ENCODE assay signal across 8 mouse cellular contexts in genomic region chr5:120649374-120649933, GRCm38 (mm10). TPM values are rescaled to one million over a fixed set of nuclear protein-coding genes. Genes with fewer than 3 reads are reported as not detected.
DNase-seq lines count a peak whose midpoint lies in the region; ATAC-seq and TF ChIP-seq lines count a peak whose summit lies in the region.

No protein-coding gene starts in this region.

- H3K27ac ChIP-seq in kidney, embryonic 14.5 days (ENCODE audit: low read depth, low read length): no peak overlapping the region
- no peak overlapping the region for H3K27ac ChIP-seq in ES-E14 (ENCODE audit: insufficient read depth, low read depth, low read length, poor library complexity, severe bottlenecking)
- H3K27ac ChIP-seq in embryonic facial prominence, embryonic 14.5 days (replicated peaks; ENCODE audit: low read depth, low read length): no peak overlapping the region
- H3K27ac ChIP-seq in limb, embryonic 12.5 days: no peak overlapping the region

- H3K27me3 ChIP-seq in kidney, embryonic 14.5 days (ENCODE audit: control insufficient read depth, insufficient read depth, low read length): peaks cover 28% of the 10 kb centered on the region
- peaks cover 49% of the 10 kb centered on the region for H3K27me3 ChIP-seq in embryonic facial prominence, embryonic 14.5 days (replicated peaks; ENCODE audit: control insufficient read depth, insufficient read depth, low read length)
- peaks cover 81% of the 10 kb centered on the region for H3K27me3 ChIP-seq in limb, embryonic 12.5 days

- H3K4me3 ChIP-seq in kidney, embryonic 14.5 days (ENCODE audit: low read length): peak overlapping the region; percentile 28
- H3K4me3 ChIP-seq in ES-E14 (ENCODE audit: insufficient read depth in 1 of 2, low read depth in 1 of 2, low read length in 2 of 2, poor library complexity in 1 of 2, severe bottlenecking in 1 of 2): peak overlapping the region; percentile 71 to 75
- peak overlapping the region; percentile 25 for H3K4me3 ChIP-seq in embryonic facial prominence, embryonic 14.5 days (ENCODE audit: low read depth, low read length)
- peak overlapping the region; percentile 24 for H3K4me3 ChIP-seq in limb, embryonic 12.5 days (replicated peaks)

- peaks cover 10% of the 10 kb centered on the region for H3K4me1 ChIP-seq in kidney, embryonic 14.5 days (ENCODE audit: control insufficient read depth, insufficient read depth, low read length)
- peaks cover 0 to 15% of the 10 kb centered on the region in 2 experiments; a peak in 1 of 4 replicates for H3K4me1 ChIP-seq in ES-E14 (ENCODE audit: control insufficient read depth in 2 of 2, insufficient read depth in 2 of 2, low read length in 2 of 2, poor library complexity in 1 of 2)
- no peaks in the 10 kb centered on the region for H3K4me1 ChIP-seq in embryonic facial prominence, embryonic 14.5 days (ENCODE audit: control insufficient read depth, insufficient read depth, low read length)
- peaks cover 10% of the 10 kb centered on the region for H3K4me1 ChIP-seq in limb, embryonic 12.5 days (replicated peaks)

- H3K9me3 ChIP-seq in kidney, embryonic 14.5 days (ENCODE audit: control insufficient read depth, low read length): no peaks in the 10 kb centered on the region
- H3K9me3 ChIP-seq in ES-E14 (ENCODE audit: control insufficient read depth, insufficient read depth, low read depth, low read length): no peaks in the 10 kb centered on the region
- H3K9me3 ChIP-seq in embryonic facial prominence, embryonic 14.5 days (ENCODE audit: control insufficient read depth, low read length): no peaks in the 10 kb centered on the region
- H3K9me3 ChIP-seq in limb, embryonic 12.5 days: no peaks in the 10 kb centered on the region

- H3K36me3 ChIP-seq in kidney, embryonic 14.5 days (ENCODE audit: control insufficient read depth, insufficient read depth, low read length): no peaks in the 10 kb centered on the region
- no peaks in the 10 kb centered on the region for H3K36me3 ChIP-seq in ES-E14 (ENCODE audit: control insufficient read depth, insufficient read depth, low read length, poor library complexity, severe bottlenecking)
- no peaks in the 10 kb centered on the region for H3K36me3 ChIP-seq in embryonic facial prominence, embryonic 14.5 days (ENCODE audit: control insufficient read depth, insufficient read depth, low read length)
- no peaks in the 10 kb centered on the region for H3K36me3 ChIP-seq in limb, embryonic 12.5 days

- in situ Hi-C loops in ES-E14 (cut with MboI; ENCODE audit: low sequenced_read_pairs in 2 of 2, unreplicated experiment in 2 of 2): no loop called here

- H3K9ac ChIP-seq in kidney, embryonic 14.5 days (ENCODE audit: low read depth, low read length): peak overlapping the region; percentile 31; the same call in 1 of the 2 replicates
- H3K9ac ChIP-seq in ES-E14 (ENCODE audit: insufficient read depth, low read depth, low read length, poor library complexity, severe bottlenecking): peak overlapping the region; percentile 58
- no peak overlapping the region for H3K9ac ChIP-seq in embryonic facial prominence, embryonic 14.5 days (ENCODE audit: low read depth, low read length)
- no peak overlapping the region for H3K9ac ChIP-seq in limb, embryonic 12.5 days (replicated peaks)

- peak overlapping the region; percentile 42 for H3K4me2 ChIP-seq in kidney, embryonic 14.5 days (replicated peaks; ENCODE audit: low read depth, low read length)
- peak overlapping the region; percentile 50 for H3K4me2 ChIP-seq in embryonic facial prominence, embryonic 14.5 days (ENCODE audit: low read depth, low read length)
- peak overlapping the region; percentile 47 for H3K4me2 ChIP-seq in limb, embryonic 12.5 days

- ATAC-seq in kidney, embryonic 14.5 days (ENCODE audit: low FRiP score, low TSS enrichment): peak; percentile 41
- peak; percentile 26; the same call in 1 of the 2 replicates for ATAC-seq in embryonic facial prominence, embryonic 14.5 days (ENCODE audit: low read depth)
- ATAC-seq in limb, embryonic 12.5 days (ENCODE audit: insufficient number of reproducible peaks, insufficient read depth, low FRiP score, low TSS enrichment, low read depth): peak; percentile 39; the same call in 1 of the 2 replicates

- DNase-seq in kidney, postnatal 14 days: no peak
- DNase-seq in ES-E14 (ENCODE audit: low read depth, low spot score): no peak
- no peak for DNase-seq in embryonic facial prominence, embryonic 14.5 days (ENCODE audit: low spot score)
- DNase-seq in spleen, postnatal 10 days (ENCODE audit: low spot score in 2 of 2): peak; percentile 39 to 50
- no peak for DNase-seq in gastrocnemius, adult 18-20 months (ENCODE audit: low spot score)
- DNase-seq in yolk sac, embryonic 10.5 days (ENCODE audit: low spot score): no peak

- 3% methylated on average over 21 of the region's 21 CpGs for WGBS in kidney, embryonic 14.5 days
- 2% methylated on average over 14 of the region's 21 CpGs for WGBS in embryonic facial prominence, embryonic 14.5 days
- WGBS in limb, embryonic 12.5 days: 7% methylated on average over 21 of the region's 21 CpGs

TF ChIP-seq in ES-E14, 5 proteins besides CTCF, POLR2A, EP300 and RAD21:
- TF ChIP-seq CHD2 (IDR thresholded peaks at IDR 0.05; ENCODE audit: low read depth, low read length) (no peak), HCFC1 (IDR thresholded peaks at IDR 0.05; ENCODE audit: borderline replicate concordance, insufficient read depth, low read length) (no peak), ZNF384 (IDR thresholded peaks at IDR 0.05; ENCODE audit: low read depth, low read length) (no peak), MAFK (IDR thresholded peaks at IDR 0.05; ENCODE audit: insufficient read depth, low read depth, low read length) (no peak), ZC3H11A (IDR thresholded peaks at IDR 0.05; ENCODE audit: borderline replicate concordance, low read depth, low read length) (no peak)

RNA-seq across cellular contexts. Expression of gene Rasal1, which starts 0.8 kb away (rescaled TPM):
- polyA plus RNA-seq in kidney, embryonic 14.5 days (2014; fragmentation: Nextera tagmentation; extraction: Ambion mirVana): 0.23 and 0.31 TPM in 2 replicates
- 3.5 and 6.9 TPM in 2 replicates for total RNA-seq in ES-E14 (2012; rRNA removed)
- 0.50 and 1.4 TPM in 2 replicates for polyA plus RNA-seq in embryonic facial prominence, embryonic 14.5 days (2014; fragmentation: Nextera tagmentation; extraction: Ambion mirVana)
- 0.24 and 0.86 TPM in 2 replicates for polyA plus RNA-seq in limb, embryonic 12.5 days (2016; fragmentation: Nextera tagmentation; extraction: Ambion mirVana)
- total RNA-seq in gastrocnemius, adult 18-20 months (2021): not detected

RNA-seq across cellular contexts. Expression of gene Cfap73, which starts 15.4 kb away (rescaled TPM):
- not detected in 2 replicates for polyA plus RNA-seq in kidney, embryonic 14.5 days (2014; fragmentation: Nextera tagmentation; extraction: Ambion mirVana)
- not detected in 2 replicates for total RNA-seq in ES-E14 (2012; rRNA removed)
- polyA plus RNA-seq in embryonic facial prominence, embryonic 14.5 days (2014; fragmentation: Nextera tagmentation; extraction: Ambion mirVana): 1.0 TPM in 1 of 2 replicates, not detected in the other
- not detected in 2 replicates for polyA plus RNA-seq in limb, embryonic 12.5 days (2016; fragmentation: Nextera tagmentation; extraction: Ambion mirVana)
- total RNA-seq in gastrocnemius, adult 18-20 months (2021): not detected

RNA-seq across cellular contexts. Expression of gene Ddx54, which starts 36.9 kb away (rescaled TPM):
- 22.3 and 37.7 TPM in 2 replicates for polyA plus RNA-seq in kidney, embryonic 14.5 days (2014; fragmentation: Nextera tagmentation; extraction: Ambion mirVana)
- 90.7 and 108 TPM in 2 replicates for total RNA-seq in ES-E14 (2012; rRNA removed)
- polyA plus RNA-seq in embryonic facial prominence, embryonic 14.5 days (2014; fragmentation: Nextera tagmentation; extraction: Ambion mirVana): 28.2 and 36.4 TPM in 2 replicates
- 48.8 and 50.3 TPM in 2 replicates for polyA plus RNA-seq in limb, embryonic 12.5 days (2016; fragmentation: Nextera tagmentation; extraction: Ambion mirVana)
- 10 to 100 TPM; 15.8 to 15.9 TPM for total RNA-seq in gastrocnemius, adult 18-20 months (2021)

RNA-seq across cellular contexts. Expression of gene Rita1, which starts 37.1 kb away (rescaled TPM):
- polyA plus RNA-seq in kidney, embryonic 14.5 days (2014; fragmentation: Nextera tagmentation; extraction: Ambion mirVana): 10.4 and 11.1 TPM in 2 replicates
- 20.6 and 23.7 TPM in 2 replicates for total RNA-seq in ES-E14 (2012; rRNA removed)
- 9.9 and 11.4 TPM in 2 replicates for polyA plus RNA-seq in embryonic facial prominence, embryonic 14.5 days (2014; fragmentation: Nextera tagmentation; extraction: Ambion mirVana)
- polyA plus RNA-seq in limb, embryonic 12.5 days (2016; fragmentation: Nextera tagmentation; extraction: Ambion mirVana): 16.9 and 19.1 TPM in 2 replicates
- total RNA-seq in gastrocnemius, adult 18-20 months (2021): 1 to 10 TPM; 7.0 to 7.5 TPM

Comparison
In these comparisons a context has a peak if more than half of its experiments do, and no peak if none do; other contexts are left out.
1. H3K9ac ChIP-seq: peak in kidney, embryonic 14.5 days (single experiment) and ES-E14 (single experiment); none in embryonic facial prominence, embryonic 14.5 days (single experiment) and limb, embryonic 12.5 days (single experiment).
2. DNase-seq: peak in spleen, postnatal 10 days (2 of 2); none in kidney, postnatal 14 days (single experiment), ES-E14 (single experiment), embryonic facial prominence, embryonic 14.5 days (single experiment), gastrocnemius, adult 18-20 months (single experiment) and yolk sac, embryonic 10.5 days (single experiment).
3. Peak in every context shown above with its lines, with median percentiles within 50 percentile points of each other: ATAC-seq, H3K4me2 ChIP-seq and H3K4me3 ChIP-seq.